Mouse (Mus musculus): ENCODE data around the gene Adra2b. TPM values are rescaled to one million over a fixed set of nuclear protein-coding genes. Genes with fewer than 3 reads are reported as not detected.

Adra2b gene
- polyA plus RNA-seq, 1 experiment = not detected

- no peak overlapping the region for H3K4me3 ChIP-seq (ENCODE audit: insufficient read depth, low read depth, low read length)
- no peaks in the 10 kb centered on the region for H3K4me1 ChIP-seq (ENCODE audit: control insufficient read depth, insufficient read depth, insufficient read length, low read length)
- H3K27ac ChIP-seq (replicated peaks; ENCODE audit: low read depth, low read length) = no peak overlapping the region
These were observed 4.3 kb downstream of the Adra2b start for GRCm38 (mm10) chr2:127367126-127367820.

- H3K27ac ChIP-seq (replicated peaks; ENCODE audit: low read depth, low read length) = no peak overlapping the region
These were observed 6.8 kb downstream of the Adra2b start for GRCm38 (mm10) chr2:127369703-127370376.

GRCm38 (mm10) chr2:127370561-127371483, 7.8 kb downstream of the Adra2b start:
- H3K27ac ChIP-seq (replicated peaks; ENCODE audit: low read depth, low read length) = no peak overlapping the region

More at GRCm38 (mm10) chr2:127369703-127370376, 6.8 kb downstream of the Adra2b start:
- no peak overlapping the region for H3K4me3 ChIP-seq (ENCODE audit: insufficient read depth, low read depth, low read length)
- no peaks in the 10 kb centered on the region for H3K4me1 ChIP-seq (ENCODE audit: control insufficient read depth, insufficient read depth, insufficient read length, low read length)

GRCm38 (mm10) chr2:127371484-127371861, 8.5 kb downstream of the Adra2b start:
- Histone ChIP-seq H3K27ac (replicated peaks; ENCODE audit: low read depth, low read length) (no peak overlapping the region), H3K4me3 (ENCODE audit: insufficient read depth, low read depth, low read length) (no peak overlapping the region), H3K4me1 (ENCODE audit: control insufficient read depth, insufficient read depth, insufficient read length, low read length) (no peaks in the 10 kb centered on the region)

More at GRCm38 (mm10) chr2:127370561-127371483, 7.8 kb downstream of the Adra2b start:
- no peak overlapping the region for H3K4me3 ChIP-seq (ENCODE audit: insufficient read depth, low read depth, low read length)
- no peaks in the 10 kb centered on the region for H3K4me1 ChIP-seq (ENCODE audit: control insufficient read depth, insufficient read depth, insufficient read length, low read length)

GRCm38 (mm10) chr2:127372082-127372481, 9.1 kb downstream of the Adra2b start:
- Histone ChIP-seq H3K4me1 (ENCODE audit: control insufficient read depth, insufficient read depth, insufficient read length, low read length) (no peaks in the 10 kb centered on the region), H3K27ac (replicated peaks; ENCODE audit: low read depth, low read length) (no peak overlapping the region), H3K4me3 (ENCODE audit: insufficient read depth, low read depth, low read length) (no peak overlapping the region)

GRCm38 (mm10) chr2:127374131-127374530, 11.1 kb downstream of the Adra2b start:
- no peak overlapping the region for H3K27ac ChIP-seq (replicated peaks; ENCODE audit: low read depth, low read length)
- no peak overlapping the region for H3K4me3 ChIP-seq (ENCODE audit: insufficient read depth, low read depth, low read length)
- H3K4me1 ChIP-seq (ENCODE audit: control insufficient read depth, insufficient read depth, insufficient read length, low read length) = no peaks in the 10 kb centered on the region

- H3K4me3 ChIP-seq (ENCODE audit: insufficient read depth, low read depth, low read length) = no peak overlapping the region
- H3K4me1 ChIP-seq (ENCODE audit: control insufficient read depth, insufficient read depth, insufficient read length, low read length) = no peaks in the 10 kb centered on the region
- no peak overlapping the region for H3K27ac ChIP-seq (replicated peaks; ENCODE audit: low read depth, low read length)
These were observed 12.1 kb downstream of the Adra2b start for GRCm38 (mm10) chr2:127375087-127375486.

- no peak overlapping the region for H3K27ac ChIP-seq (replicated peaks; ENCODE audit: low read depth, low read length)
- no peak overlapping the region for H3K4me3 ChIP-seq (ENCODE audit: insufficient read depth, low read depth, low read length)
- no peaks in the 10 kb centered on the region for H3K4me1 ChIP-seq (ENCODE audit: control insufficient read depth, insufficient read depth, insufficient read length, low read length)
These were observed 12.8 kb downstream of the Adra2b start for GRCm38 (mm10) chr2:127375759-127376341.

GRCm38 (mm10) chr2:127376423-127377051, 13.5 kb downstream of the Adra2b start:
- Histone ChIP-seq H3K4me1 (ENCODE audit: control insufficient read depth, insufficient read depth, insufficient read length, low read length) (no peaks in the 10 kb centered on the region), H3K27ac (replicated peaks; ENCODE audit: low read depth, low read length) (no peak overlapping the region), H3K4me3 (ENCODE audit: insufficient read depth, low read depth, low read length) (no peak overlapping the region)

- Histone ChIP-seq H3K4me1 (ENCODE audit: control insufficient read depth, insufficient read depth, insufficient read length, low read length) (no peaks in the 10 kb centered on the region), H3K27ac (replicated peaks; ENCODE audit: low read depth, low read length) (no peak overlapping the region), H3K4me3 (ENCODE audit: insufficient read depth, low read depth, low read length) (no peak overlapping the region)
These were observed 15.1 kb downstream of the Adra2b start for GRCm38 (mm10) chr2:127377942-127378610.

GRCm38 (mm10) chr2:127378611-127378990, 15.6 kb downstream of the Adra2b start:
- Histone ChIP-seq H3K27ac (replicated peaks; ENCODE audit: low read depth, low read length) (no peak overlapping the region), H3K4me1 (ENCODE audit: control insufficient read depth, insufficient read depth, insufficient read length, low read length) (no peaks in the 10 kb centered on the region), H3K4me3 (ENCODE audit: insufficient read depth, low read depth, low read length) (no peak overlapping the region)

GRCm38 (mm10) chr2:127379250-127379649, 16.2 kb downstream of the Adra2b start:
- H3K4me3 ChIP-seq (ENCODE audit: insufficient read depth, low read depth, low read length) = no peak overlapping the region
- H3K4me1 ChIP-seq (ENCODE audit: control insufficient read depth, insufficient read depth, insufficient read length, low read length) = no peaks in the 10 kb centered on the region
- H3K27ac ChIP-seq (replicated peaks; ENCODE audit: low read depth, low read length) = no peak overlapping the region

GRCm38 (mm10) chr2:127383881-127384280, 20.9 kb downstream of the Adra2b start:
- H3K4me1 ChIP-seq (ENCODE audit: control insufficient read depth, insufficient read depth, insufficient read length, low read length) = no peaks in the 10 kb centered on the region
- no peak overlapping the region for H3K4me3 ChIP-seq (ENCODE audit: insufficient read depth, low read depth, low read length)
- H3K27ac ChIP-seq (replicated peaks; ENCODE audit: low read depth, low read length) = no peak overlapping the region

- H3K4me1 ChIP-seq (ENCODE audit: control insufficient read depth, insufficient read depth, insufficient read length, low read length) = no peaks in the 10 kb centered on the region
- H3K27ac ChIP-seq (replicated peaks; ENCODE audit: low read depth, low read length) = no peak overlapping the region
- H3K4me3 ChIP-seq (ENCODE audit: insufficient read depth, low read depth, low read length) = no peak overlapping the region
These were observed 24.5 kb downstream of the Adra2b start for GRCm38 (mm10) chr2:127387521-127387920.

All from brown adipose tissue, adult 24 weeks (tissue).